Mouse (Mus musculus) urinary bladder, postnatal 14 days (tissue): ENCODE data around the gene Tctn3.
A peak's percentile ranks its signal among the peaks of the same experiment; 100 is the strongest.

ENCODE experiments used
- DNase-seq: peaks from one replicate; pipeline ENCODE4 v3.0.0; 2021; ENCODE audit warnings: low spot score

Gene Tctn3

DNA sequence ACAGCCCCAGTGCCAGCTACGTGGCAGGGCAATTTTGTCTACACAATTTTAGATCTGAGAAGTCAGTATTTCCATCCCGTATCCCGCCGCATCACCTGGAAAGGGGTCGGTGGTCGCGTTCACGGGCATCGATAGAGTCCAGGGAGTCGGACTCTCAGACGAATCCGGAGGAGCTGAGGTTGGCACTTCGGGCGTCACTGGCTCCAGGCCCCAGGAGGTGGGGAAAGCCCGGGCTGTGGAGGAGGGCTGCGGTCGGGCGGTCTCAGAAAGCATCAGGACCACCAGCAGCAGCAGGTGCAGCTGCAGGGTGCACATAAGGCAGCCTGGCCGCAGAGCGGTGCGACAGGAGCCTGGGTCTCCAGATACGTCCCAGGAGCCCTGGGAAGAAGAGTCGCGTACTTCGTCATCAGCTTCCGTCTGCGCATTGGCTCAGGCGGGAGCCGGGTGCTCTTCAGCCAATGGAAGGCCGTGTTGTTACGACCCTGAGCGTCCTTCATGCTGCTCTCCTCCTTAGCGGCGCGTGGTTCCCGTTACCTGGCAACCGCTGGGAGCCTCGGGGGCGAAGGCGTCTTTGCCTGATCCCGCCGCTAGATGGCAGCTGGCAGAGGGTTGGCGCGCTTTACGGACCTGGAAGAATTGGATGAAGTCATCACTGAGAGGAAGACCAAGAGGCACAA, at the start of gene Tctn3, which contains the start of gene Entpd1:
Gene Tctn3, minus strand, starts transcription at position 404 of the 677 bp plus-strand sequence.
Gene Entpd1, plus strand, starts transcription at position 537 of the 677 bp plus-strand sequence.
- peak; percentile 97 for DNase-seq

DNA sequence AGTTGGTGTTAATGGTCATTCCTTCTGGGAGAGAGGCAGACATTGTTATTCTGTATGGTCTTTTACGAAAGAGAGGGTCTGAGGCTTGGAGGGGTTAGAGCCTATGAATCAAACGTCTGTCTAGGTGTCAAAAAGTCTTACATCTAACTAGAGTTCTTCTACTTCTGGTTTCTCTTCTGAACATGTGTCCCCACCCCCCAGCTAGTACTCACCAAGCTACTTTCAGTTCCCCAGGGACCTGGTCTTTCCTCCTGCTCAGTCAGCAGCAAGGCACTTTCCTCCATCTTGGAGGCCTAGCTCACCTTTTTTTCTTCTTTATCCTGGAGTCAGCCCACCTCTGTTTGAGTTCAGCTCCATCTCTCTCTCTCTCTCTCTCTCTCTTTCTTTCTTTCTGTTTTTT, 49.1 kb upstream of the Tctn3 start:
- DNase-seq, result no peak

DNA sequence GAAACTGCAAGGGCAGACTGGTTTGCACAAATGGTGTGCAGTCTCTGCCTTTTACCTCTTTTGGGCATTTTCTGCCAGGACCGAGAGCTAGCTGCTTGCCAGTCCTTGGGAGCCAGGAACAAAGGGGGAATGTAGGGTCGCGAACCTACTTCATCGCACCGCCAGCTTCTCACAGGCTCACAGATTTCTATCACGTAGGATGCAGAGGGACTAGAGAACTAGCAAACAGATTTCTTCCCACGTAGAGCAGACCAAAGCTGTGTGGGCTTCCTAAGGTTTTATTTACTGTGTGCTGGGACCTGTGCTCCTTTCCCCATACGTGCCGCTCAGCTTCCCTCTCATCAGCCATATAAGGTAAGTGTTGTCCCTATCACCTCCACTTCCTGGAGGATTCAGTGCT, 48.5 kb upstream of the Tctn3 start:
- no peak for DNase-seq

DNA sequence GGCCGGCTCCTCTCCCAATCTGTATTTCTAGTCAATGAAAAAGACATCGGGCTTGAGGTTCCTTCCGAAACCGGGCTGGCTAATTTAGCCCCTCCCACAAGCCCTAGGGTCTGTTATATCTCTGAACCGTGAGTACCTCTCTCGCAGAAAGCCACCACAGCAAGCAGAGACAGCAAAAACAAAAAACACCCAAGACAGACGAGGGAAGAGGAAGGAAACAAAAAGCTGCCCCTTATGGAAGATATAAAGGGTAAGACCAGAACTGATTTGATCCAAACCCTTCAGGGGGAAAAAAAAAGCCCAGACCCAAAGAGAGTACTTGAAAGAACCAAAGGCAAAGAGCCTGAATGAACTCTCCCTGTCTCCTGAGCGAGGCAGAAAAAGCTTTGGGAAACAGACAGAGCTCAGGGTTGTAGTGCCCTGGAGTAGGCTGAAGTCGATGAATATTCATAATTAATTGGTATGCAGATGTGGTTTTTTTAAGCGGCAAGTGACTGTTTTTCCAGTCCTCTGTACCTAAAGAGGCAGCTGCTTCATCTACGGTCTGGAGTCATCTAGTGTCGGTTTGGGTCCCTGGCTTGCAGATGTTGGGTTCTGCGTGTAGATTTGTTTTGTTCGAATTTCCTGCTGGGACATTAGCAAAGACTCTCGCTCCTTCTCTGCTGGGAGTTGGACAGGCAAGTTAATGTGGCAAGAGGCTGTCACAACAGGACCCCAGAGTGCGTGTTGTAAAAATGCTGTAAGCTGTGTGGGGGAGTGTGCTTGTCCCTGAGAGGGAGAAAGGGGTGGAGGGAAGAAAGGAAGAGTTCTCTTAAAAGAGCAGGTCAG, 47.8 kb upstream of the Tctn3 start:
- DNase-seq, result no peak

DNA sequence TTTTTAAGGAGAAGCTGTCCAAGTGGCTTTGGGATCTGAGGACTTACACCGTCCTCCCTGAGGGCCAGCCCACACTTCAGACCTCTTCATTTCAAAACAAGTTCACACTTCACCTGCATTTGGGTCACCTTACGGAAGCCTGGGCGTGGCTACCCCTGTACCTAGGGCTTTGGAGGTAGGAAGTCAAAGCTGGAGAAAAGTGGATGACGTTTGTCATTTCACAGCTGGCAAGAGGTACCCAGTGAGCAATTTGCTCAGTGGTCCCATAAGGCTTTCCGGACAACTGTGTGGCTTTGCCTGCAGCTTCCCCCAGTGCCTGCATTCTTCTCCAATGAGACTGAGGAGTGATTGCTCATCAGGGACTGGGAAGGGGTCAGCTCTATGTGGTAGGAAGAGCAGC, 46.9 kb upstream of the Tctn3 start:
- no peak for DNase-seq

DNA sequence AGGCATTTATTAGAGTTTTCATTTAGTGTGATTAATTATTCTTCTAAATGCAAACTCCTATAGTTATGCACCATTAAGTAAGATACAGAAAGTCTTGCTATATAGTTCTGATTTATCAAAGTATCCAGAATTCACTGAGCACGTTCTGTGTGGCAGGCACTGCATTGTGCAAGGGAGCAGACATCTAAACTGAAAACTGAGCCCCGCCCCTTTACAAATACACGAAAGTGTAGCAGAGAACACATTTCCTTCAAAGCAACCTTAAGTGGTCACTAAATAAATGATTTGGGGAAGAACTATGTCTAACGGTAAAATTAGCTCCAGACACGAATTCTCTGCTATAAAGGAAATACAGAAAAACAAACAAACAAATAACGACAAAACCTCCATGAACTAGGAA, 46.2 kb upstream of the Tctn3 start:
- DNase-seq, result no peak

DNA sequence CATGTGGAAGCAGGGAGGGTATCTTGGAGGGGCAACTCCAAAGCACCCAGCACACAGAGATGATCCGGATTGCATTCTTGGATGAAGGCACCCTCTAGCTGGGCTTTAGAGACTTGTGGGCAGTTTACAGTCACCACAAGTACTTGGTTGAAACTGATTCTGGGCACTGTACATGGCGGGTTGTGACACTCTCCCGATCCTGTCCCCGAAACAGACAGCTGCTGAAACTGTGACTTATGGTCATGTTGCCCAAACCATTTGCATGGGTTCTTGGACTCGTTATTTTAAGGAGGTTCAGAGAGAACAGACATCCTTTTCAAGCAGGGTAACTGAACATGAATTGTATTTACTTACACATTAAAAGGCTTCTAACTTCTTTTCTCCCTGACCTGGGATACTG, 44.2 kb upstream of the Tctn3 start:
- no peak for DNase-seq

DNA sequence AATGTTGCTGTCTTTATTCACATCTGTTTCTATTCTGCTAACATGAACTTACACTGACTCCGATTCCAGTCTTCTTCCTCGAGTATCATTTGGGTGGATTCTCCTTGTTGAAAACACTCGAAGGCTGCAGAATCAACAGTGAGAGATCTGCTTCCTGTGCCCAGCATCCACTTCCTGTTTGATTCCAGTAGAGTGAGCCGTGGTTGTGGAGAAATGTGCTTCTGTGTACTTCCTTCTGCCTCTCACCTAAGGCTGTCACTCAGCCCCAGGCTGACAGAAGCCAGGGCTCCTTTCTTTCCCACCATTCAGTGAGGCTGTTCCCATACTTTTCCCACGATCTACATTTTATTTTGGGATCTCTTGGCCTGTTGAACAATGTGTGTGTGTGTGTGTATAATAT, 38.1 kb upstream of the Tctn3 start:
- DNase-seq, result no peak

DNA sequence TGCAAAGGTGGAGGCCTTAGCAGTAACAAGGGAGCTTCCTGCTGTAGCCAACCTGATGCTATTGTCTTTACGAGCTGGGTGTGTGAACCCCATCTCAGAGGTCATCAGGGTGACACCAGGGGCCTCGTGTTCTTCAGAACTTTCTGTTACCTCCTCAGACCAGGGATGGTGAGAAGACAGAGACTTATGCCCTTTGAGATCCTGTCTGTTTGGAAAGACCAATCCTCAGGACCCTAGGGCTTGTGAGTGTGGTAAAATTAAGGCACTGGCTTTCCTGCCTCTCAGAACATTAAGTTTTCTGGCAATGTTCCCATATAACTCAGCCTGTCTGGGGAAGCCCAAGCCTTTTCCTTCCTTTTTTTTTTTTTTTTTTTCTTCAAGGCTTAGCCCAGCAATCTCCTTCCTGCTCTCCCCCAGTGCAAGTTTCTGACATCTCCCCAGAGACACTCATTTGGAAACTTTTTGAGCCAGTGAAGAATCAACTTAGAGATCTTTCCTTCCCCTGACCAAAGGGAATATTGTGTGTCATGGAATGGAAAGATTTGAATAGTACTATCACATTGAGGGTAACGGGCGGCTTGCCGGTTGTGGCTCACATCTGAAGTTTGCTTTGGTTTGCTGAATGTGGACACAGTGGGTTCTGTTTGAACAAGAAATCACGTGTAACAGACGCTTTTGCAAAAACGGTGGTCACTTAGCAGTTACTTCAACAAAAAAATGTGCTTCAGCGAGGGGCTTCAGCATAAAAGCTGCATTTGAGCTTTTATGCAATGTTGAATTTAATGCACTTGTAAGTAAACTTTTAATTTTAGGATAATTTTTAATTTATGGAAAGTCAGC, 35.5 kb upstream of the Tctn3 start:
- no peak for DNase-seq

DNA sequence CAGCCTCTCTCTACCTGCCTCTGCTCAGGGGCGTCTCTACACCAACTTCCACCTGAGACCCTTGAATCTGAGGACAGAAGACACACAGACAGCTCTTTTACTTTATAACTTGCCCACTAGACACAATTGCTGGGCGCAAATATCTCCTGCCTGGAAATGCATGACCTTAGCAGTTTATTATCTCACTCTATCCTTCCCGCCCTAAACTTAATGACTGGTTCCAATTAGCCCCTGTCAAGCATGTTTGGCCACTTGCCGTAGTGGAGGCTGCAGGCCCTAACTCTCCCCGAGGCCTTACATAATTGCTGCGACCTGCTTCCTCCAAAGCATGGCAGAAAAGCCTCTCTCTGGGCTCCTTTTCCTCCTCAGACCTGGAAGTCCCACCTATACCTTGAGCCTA, 34.3 kb upstream of the Tctn3 start:
- no peak for DNase-seq

DNA sequence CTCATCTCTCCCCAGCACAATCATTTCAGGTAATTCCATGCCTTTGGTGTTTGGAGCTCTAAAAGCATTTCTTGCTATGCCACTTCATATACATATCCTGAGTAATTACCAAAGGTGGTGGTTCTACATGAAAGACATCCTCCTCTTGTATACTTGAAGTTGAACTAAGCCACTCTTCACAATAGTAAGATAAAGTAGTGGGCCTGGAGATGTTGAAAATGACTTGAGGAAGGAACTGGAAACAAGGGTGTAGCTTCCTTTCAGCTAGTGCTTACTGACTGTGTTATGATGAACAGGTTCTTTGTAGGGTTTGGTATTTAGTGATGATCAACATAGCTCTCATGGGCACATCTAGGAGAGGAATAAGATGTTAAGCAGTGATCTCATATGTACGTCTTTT, 31.8 kb upstream of the Tctn3 start:
- DNase-seq, result no peak

DNA sequence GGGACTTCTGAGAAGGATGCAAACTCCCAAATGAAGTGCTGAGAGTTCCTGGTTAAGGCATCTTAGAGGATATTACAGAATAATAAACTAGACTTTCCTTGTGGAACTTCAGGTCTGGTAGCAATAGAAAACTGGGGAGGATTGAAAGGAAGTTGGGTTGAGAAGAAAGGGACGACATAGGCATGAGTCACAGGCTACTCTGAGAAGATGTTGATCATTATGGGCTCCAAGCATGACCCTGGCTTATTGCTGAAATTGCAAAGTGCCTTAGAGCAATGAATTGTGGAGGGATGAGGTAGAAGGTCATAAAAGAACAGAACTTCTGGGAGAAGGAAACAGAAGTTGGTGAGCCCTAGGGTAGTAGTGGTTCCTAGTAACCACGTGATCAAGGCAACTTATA, 28.8 kb upstream of the Tctn3 start:
- no peak for DNase-seq

DNA sequence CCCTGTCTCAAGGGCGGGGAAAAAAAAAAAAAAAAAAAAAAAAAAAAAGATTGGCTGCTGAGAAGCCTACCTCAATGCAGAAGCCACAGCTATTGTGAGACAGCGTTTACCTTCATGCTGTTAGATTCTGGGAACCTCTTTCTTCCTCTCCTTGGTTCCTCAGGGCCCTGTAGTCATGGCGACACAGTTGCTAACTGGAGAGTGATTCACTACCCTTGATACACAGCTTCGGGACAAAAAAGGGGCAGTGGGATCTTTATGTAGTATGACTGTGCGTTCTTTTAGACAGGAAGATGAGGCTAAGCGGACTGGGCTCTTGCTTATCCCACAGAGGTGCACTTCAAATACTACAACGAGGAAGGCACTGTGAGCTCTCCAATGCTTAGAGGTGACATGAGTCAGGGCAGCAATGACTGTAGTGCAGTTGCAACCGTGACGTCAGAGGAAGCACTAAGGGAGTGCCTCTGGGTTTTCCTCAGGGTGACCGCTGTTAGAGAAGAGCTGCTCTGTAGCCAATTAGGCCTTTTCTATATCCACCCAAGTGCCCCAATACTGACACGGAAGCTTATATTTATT, 27.8 kb upstream of the Tctn3 start:
- DNase-seq, result no peak

DNA sequence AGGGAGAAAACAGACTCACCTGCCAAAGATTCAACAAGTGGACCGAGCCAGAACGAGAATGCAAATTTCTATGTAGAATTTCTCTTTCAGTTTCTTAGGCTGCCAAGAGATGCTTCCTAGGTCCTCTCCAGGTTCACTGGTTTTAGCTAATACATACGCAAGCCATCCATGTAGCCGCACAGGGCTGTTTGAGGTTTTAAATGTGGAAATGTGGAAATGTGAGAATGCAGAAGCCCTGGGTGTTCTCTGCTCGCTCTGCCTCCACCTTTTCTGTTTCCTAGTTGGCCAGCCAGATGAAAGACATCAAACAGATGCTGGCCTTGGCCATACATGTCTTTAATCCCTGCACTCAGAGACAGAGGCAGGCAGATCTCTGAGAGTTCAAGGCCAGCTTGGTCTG, 26.5 kb upstream of the Tctn3 start:
- DNase-seq, result no peak

DNA sequence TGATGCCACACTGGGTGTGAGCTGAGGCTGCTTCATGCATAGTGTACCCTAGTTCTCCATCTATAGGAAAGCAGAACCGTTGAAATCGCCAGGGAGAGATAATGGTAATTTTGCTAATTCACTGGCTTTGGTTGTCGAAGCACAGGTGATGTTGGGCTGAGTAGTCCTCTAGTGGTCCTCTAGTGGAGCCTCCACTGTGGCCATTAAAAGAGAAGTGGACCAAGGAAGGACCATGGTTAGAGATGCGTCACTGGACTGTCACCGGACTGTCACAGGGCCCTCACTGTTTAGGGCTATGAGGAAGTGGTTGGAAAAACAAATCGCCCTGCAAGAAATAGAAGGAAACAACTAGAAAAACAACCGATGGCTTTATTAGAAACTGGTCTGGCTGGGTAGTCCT, 25.6 kb upstream of the Tctn3 start:
- no peak for DNase-seq

DNA sequence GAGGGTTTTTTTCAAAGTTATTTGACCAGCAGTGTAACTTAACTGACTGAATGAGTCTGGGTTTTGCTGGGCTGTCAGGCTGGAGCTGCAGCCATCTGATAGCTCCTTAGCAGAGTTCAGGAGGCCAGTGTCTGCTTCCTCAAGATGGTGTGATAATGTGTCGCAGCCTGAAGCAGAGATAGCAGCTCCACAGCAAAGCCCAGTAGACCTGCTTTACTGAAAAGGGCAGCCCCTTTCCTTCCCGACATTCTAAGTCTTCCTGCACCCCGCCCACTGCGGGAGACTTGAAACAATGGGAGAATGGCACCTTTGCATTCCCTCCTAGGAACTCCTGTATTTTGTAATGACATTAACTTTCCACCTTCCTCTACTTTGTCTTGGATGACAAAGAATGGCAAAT, 25.1 kb upstream of the Tctn3 start:
- no peak for DNase-seq

DNA sequence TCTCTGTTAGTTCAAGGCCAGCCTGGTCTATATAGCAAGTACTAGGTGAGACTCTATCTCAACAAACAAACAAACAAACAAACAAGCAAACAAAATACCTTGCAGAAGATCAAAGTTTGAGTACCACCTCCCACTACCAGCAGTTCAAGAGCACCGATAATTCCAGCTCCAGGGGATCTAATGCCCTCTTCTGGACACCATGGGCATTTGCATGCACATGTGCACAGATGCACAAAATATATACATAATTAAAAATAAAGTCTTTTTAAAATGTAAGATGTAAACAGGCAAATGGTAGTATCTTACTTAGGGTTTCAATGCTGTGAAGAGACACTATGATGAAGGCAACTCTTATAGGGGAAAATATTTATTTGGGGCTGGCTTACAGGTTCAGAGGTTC, 21.1 kb upstream of the Tctn3 start:
- DNase-seq, result no peak

DNA sequence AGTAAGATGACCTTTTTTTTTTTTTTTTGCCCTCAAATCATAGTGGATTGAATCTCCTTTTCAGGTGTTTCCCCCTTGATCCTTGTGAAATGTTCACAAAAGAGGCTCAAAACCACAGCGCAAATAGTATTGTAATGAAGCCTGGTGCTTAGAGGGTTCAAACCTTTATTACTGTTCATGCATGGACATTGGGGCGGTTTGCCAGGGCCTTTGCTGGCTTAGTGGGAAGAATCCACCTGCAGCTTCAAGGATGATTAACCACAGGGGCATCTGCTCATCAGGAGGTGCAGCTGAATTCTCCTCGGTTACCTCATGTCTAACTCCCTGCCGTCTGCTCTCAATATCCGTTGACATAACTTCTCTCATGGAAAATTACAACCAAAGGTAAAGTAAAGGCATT, 20.6 kb upstream of the Tctn3 start:
- no peak for DNase-seq

DNA sequence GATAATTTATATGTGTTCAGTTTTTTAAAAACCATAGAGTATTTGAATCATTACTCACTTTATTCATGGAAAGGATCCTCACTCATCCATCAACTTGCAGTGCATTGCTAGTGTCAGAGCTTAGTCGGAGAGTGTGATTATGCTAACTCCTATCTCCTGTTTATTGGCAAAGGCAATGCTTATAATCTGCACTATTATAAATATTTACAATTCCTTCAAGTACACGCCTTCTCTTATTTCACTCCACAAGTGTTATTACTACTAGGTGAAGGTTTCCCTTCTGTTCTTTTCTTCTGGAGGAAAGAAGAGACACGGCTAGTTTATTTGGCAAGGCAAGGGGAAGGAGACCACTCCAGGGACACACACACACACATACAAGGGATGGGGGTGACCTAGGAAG, 20.2 kb upstream of the Tctn3 start:
- no peak for DNase-seq

DNA sequence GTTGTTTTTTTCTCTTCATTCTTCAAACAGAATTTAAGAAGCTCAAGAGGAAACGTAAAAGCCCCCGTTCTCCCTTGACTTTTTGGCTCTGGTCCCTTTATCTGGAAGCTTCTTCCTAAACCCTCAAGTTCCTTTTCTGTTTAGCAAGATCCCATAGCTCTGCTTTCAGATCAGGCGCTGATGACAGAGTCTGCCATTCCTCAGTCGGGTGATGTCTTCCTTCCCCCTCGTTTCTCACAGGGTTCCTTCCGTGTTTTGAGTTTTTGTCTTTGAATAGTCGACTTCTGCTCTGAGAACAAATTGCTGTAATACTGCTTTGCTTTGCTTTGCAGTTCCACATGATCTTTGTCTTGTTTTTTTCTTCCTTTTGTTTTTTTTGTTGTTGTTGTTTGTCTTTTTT, 18.6 kb upstream of the Tctn3 start:
- DNase-seq, result no peak

DNA sequence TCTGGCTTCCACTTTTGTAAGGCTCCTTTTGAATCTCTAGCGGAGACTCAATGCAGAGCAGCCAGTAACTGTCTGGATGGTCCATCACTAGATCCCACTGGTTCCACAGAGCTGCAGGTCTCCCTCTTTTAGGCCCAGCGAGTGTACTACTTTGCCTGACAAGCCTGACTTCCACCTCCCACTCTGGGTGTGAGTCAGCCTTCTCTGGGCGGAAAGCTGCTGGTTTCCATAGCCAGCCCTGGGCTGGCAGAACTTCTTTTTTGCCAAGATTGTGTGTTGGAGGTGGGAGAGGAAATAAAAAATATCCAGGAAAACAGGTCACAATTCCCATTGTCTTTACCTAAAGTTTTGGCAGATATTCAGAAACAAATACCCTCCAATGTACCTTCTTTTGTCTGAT, 18.1 kb upstream of the Tctn3 start:
- DNase-seq, result no peak

DNA sequence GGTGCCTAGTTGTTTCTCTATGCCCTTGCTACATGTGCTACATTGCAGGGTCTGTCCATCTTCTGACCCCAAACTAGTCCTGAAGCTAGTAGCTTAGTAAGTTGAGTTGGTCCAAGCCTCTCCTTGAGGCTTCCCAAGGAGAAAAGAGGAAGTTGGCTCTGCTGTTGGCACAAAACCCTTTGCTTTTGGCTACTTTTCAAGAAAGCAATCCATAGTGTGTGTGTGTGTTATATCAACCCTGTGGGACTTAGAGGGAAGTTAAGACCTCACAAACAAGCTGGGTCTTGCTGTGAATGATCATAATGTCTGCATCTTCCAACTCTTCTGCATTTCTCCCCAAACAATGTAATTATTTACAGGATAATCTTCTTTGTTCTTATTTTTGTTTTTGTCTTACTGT, 16.9 kb upstream of the Tctn3 start:
- DNase-seq, result no peak

DNA sequence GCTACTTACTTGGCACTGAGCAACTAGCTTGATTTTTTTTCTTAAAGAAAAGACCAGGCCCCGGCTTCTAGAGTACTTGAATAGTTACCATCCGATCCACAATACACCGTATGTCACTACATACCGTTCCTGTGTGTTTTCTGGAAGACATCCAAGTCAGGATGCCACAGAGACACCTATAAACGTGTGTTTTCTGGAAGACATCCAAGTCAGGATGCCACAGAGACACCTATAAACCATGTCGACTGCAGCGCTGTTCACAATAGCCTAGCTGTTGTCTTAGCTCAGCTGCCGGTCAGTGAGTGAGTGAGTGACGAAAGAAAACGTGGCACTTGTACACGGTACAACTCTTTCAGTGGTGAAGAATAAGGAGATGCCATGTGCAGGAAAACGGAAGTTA, 13.9 kb upstream of the Tctn3 start:
- DNase-seq, result no peak
